Mouse (Mus musculus) urinary bladder, adult 2 months (tissue): Measurements from ENCODE around the gene Lrrc56. TPM values are rescaled to one million over a fixed set of nuclear protein-coding genes. Genes with fewer than 3 reads are reported as not detected.
A peak's percentile ranks its signal among the peaks of the same experiment; 100 is the strongest.

Source experiments
- DNase-seq: peaks from one replicate; pipeline ENCODE4 v3.0.0; 2022; ENCODE audit warnings: low spot score
- polyA plus RNA-seq: library from polyadenylated mRNA; depleted of rRNA; stranded (reverse); fragments of >200 nt; gene quantifications from 2 replicates; pipeline ENCODE4 v1.2.3, GENCODE M21; 2012

The Lrrc56 gene
- polyA plus RNA-seq, 1 experiment, result 5.8 TPM

- DNase-seq, result no peak
These were observed 1.1 kb upstream of the Lrrc56 start for GRCm38 (mm10) chr7:141192776-141193347.

- DNase-seq, result peak; percentile 83
These were observed 555 bp upstream of the Lrrc56 start for GRCm38 (mm10) chr7:141193348-141193856.

- DNase-seq, result no peak
These were observed 452 bp downstream of the Lrrc56 start for GRCm38 (mm10) chr7:141194409-141194808.

- peak; percentile 72 for DNase-seq
These were observed 873 bp downstream of the Lrrc56 start for GRCm38 (mm10) chr7:141194830-141195229.

- no peak for DNase-seq
These were observed 1.8 kb downstream of the Lrrc56 start for GRCm38 (mm10) chr7:141195754-141196153.

GRCm38 (mm10) chr7:141196619-141197282, 2.8 kb downstream of the Lrrc56 start:
- no peak for DNase-seq

GRCm38 (mm10) chr7:141198121-141198520, 4.2 kb downstream of the Lrrc56 start:
- DNase-seq, result no peak

GRCm38 (mm10) chr7:141204546-141204945, 10.6 kb downstream of the Lrrc56 start:
- no peak for DNase-seq

- DNase-seq, result no peak
These were observed 11.5 kb downstream of the Lrrc56 start for GRCm38 (mm10) chr7:141205504-141205903.

GRCm38 (mm10) chr7:141206182-141206937, 12.4 kb downstream of the Lrrc56 start:
- no peak for DNase-seq

- no peak for DNase-seq
These were observed 15.6 kb downstream of the Lrrc56 start for GRCm38 (mm10) chr7:141209526-141209925.

- DNase-seq, result no peak
These were observed 16.2 kb downstream of the Lrrc56 start for GRCm38 (mm10) chr7:141210137-141210536.

GRCm38 (mm10) chr7:141210606-141211131, 16.7 kb downstream of the Lrrc56 start:
- DNase-seq, result no peak

- no peak for DNase-seq
These were observed 19.2 kb downstream of the Lrrc56 start for GRCm38 (mm10) chr7:141213133-141213532.

- DNase-seq, result no peak
These were observed 19.8 kb downstream of the Lrrc56 start, which contains the start of gene Lmntd2 for GRCm38 (mm10) chr7:141213605-141214235. Gene Lmntd2, minus strand, starts transcription at chr7:141214080.

GRCm38 (mm10) chr7:141214310-141214709, 20.4 kb downstream of the Lrrc56 start:
- no peak for DNase-seq

- no peak for DNase-seq
These were observed 21.3 kb downstream of the Lrrc56 start, which contains the start of gene Rassf7 for GRCm38 (mm10) chr7:141215101-141215879. Gene Rassf7, plus strand, starts transcription at chr7:141215860.

- DNase-seq, result peak; percentile 85
These were observed 22.1 kb downstream of the Lrrc56 start for GRCm38 (mm10) chr7:141215880-141216733.

GRCm38 (mm10) chr7:141216894-141217293, 22.9 kb downstream of the Lrrc56 start:
- no peak for DNase-seq
